Mouse (Mus musculus) neural tube, embryonic 13.5 days (tissue): ENCODE measurements around the gene Itga9. TPM values are rescaled to one million over a fixed set of nuclear protein-coding genes. Genes with fewer than 3 reads are reported as not detected.
A peak's percentile ranks its signal among the peaks of the same experiment; 100 is the strongest.

Source experiments
- ATAC-seq: fragments of 200-750 bp; cut with Nextera tagmentation; 2 replicates; pipeline ENCODE4 v1.8.0; 2017; ENCODE audit warnings: low read depth, mild to moderate bottlenecking, moderate TSS enrichment, moderate library complexity
- H3K27ac ChIP-seq: fragments of 300-500 bp; sonication (generic); replicated peaks from 2 replicates; pipeline ENCODE4 v1.5.1; 2015; ENCODE audit warnings: moderate library complexity, mild to moderate bottlenecking, inconsistent platforms
- H3K27me3 ChIP-seq: fragments of 300-500 bp; sonication (generic); 2 replicates; pipeline ENCODE4 v1.6.1; 2015; ENCODE audit warnings: mild to moderate bottlenecking, inconsistent platforms
- H3K36me3 ChIP-seq: fragments of 300-500 bp; sonication (generic); 2 replicates; pipeline ENCODE4 v1.6.1; 2015; ENCODE audit warnings: mild to moderate bottlenecking, inconsistent platforms
- H3K4me1 ChIP-seq: fragments of 300-500 bp; sonication (generic); replicated peaks from 2 replicates; pipeline ENCODE4 v1.6.1; 2015; ENCODE audit warnings: inconsistent platforms
- H3K4me2 ChIP-seq: fragments of 300-500 bp; sonication (generic); 2 replicates; pipeline ENCODE4 v1.6.1; 2015; ENCODE audit warnings: inconsistent platforms, mild to moderate bottlenecking, moderate library complexity
- H3K4me3 ChIP-seq: fragments of 300-500 bp; sonication (generic); 2 replicates; pipeline ENCODE4 v1.5.1; 2015; ENCODE audit warnings: mild to moderate bottlenecking, inconsistent platforms
- H3K9ac ChIP-seq: fragments of 300-500 bp; sonication (generic); 2 replicates; pipeline ENCODE4 v1.6.1; 2015; ENCODE audit warnings: moderate library complexity, mild to moderate bottlenecking, inconsistent platforms
- H3K9me3 ChIP-seq: fragments of 300-500 bp; sonication (generic); 2 replicates; pipeline ENCODE4 v1.6.1; 2016; ENCODE audit warnings: inconsistent platforms
- WGBS: fragments of 180-500 bp; shearing (Covaris S2); methylation state at CpG from one replicate; pipeline ENCODE4 v1.1.7; 2015; 5-methylcytosine and 5-hydroxymethylcytosine counted together
- polyA plus RNA-seq: library from polyadenylated mRNA; unstranded; fragments of >200 nt; fragmentation: Nextera tagmentation; extraction: Ambion mirVana; gene quantifications from 2 replicates; pipeline ENCODE4 v1.2.1, GENCODE M21; 2015

Gene Itga9
- polyA plus RNA-seq, 1 experiment from 2014 or later = 3.5 TPM

DNA sequence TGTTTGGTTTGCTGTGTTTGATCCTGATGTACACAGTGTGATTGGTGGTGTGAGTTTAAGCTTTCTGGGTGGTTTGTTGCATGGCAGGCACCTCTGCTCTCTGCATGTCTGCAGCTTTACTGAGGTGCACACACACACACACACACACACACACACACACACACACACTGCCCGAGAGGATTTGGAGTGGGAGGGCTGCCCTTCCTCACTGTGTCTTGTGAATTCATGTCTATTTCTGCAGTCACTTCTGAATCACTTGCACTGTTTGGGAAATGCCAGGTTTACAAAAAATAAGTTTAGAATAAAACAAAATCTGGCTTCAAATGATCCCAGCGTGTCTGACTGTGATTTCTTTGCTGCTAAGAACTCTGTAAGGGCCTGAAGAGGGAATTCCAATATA is 294.2 kb downstream of the Itga9 start:
- Histone ChIP-seq H3K4me2 (no peak overlapping the region), H3K4me3 (no peak overlapping the region), H3K27ac (no peak overlapping the region), H3K36me3 (peaks cover 7% of the 10 kb centered on the region), H3K9me3 (no peaks in the 10 kb centered on the region), H3K27me3 (peaks cover 17% of the 10 kb centered on the region), H3K4me1 (no peaks in the 10 kb centered on the region; the same call in 1 of the 2 replicates), H3K9ac (no peak overlapping the region)
- no peak for ATAC-seq
- WGBS = 81% methylated on average over 2 of the region's 2 CpGs

GRCm38 (mm10) chr9:118901917-118902316 is 295.4 kb downstream of the Itga9 start:
- Histone ChIP-seq H3K9me3 (no peaks in the 10 kb centered on the region), H3K4me1 (no peaks in the 10 kb centered on the region; the same call in 1 of the 2 replicates), H3K9ac (no peak overlapping the region), H3K4me3 (no peak overlapping the region), H3K27ac (no peak overlapping the region), H3K27me3 (peaks cover 17% of the 10 kb centered on the region), H3K4me2 (no peak overlapping the region), H3K36me3 (peaks cover 7% of the 10 kb centered on the region)
- WGBS = 15% methylated on average over 6 of the region's 6 CpGs
- peak; percentile 47; the same call in 1 of the 2 replicates for ATAC-seq

DNA sequence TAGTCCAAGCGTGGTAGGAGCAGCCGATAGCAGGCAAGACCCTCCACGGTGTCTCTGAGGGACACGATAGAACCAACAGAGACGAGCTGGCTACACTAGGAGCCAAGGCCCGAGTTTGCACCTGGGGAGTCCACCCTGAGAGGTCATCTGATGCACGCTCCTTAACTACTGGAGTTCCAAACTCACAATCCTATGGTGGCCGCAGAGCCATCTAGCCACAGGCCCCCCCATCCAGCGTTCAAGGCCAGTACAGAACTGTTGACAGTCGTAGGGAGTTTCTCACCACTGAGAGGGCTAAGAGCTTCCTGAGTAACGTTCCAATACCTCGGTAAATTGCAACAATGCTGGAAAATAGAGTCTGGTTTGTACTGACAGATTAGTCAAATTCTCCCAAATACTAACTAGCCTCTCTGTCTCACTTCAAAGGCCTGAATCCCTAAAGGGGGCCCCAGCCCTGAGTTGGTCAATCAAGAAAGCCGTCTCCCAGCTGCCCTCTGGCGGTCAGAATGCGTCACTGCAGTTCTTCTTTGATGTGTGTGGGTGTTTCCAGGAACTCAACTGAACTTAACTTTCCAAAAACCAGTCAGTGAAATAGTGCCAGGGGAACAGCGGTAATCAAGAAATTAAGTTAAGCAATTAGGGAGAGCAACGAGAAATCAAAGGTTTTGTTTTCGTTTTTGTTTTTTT is 301.6 kb downstream of the Itga9 start:
- Histone ChIP-seq H3K9ac (no peak overlapping the region), H3K4me3 (no peak overlapping the region), H3K27ac (no peak overlapping the region), H3K4me2 (no peak overlapping the region), H3K4me1 (0 out of 2 replicates have a peak, but pooled peaks cover 4% of the 10 kb centered on the region), H3K36me3 (no peaks in the 10 kb centered on the region), H3K27me3 (peaks cover 16% of the 10 kb centered on the region), H3K9me3 (no peaks in the 10 kb centered on the region)
- 53% methylated on average over 18 of the region's 18 CpGs for WGBS
- no peak for ATAC-seq

GRCm38 (mm10) chr9:118913048-118913447 is 306.6 kb downstream of the Itga9 start:
- no peak overlapping the region for H3K9ac ChIP-seq
- no peaks in the 10 kb centered on the region for H3K36me3 ChIP-seq
- H3K27ac ChIP-seq = no peak overlapping the region
- H3K4me3 ChIP-seq = no peak overlapping the region
- no peaks in the 10 kb centered on the region for H3K9me3 ChIP-seq
- 0 out of 2 replicates have a peak, but pooled peaks cover 4% of the 10 kb centered on the region for H3K27me3 ChIP-seq
- no peak for ATAC-seq
- WGBS = 92% methylated on average over 9 of the region's 9 CpGs
- H3K4me1 ChIP-seq = peaks cover 11% of the 10 kb centered on the region; the same call in 1 of the 2 replicates
- H3K4me2 ChIP-seq = no peak overlapping the region

GRCm38 (mm10) chr9:118913613-118914012 is 307.1 kb downstream of the Itga9 start:
- Histone ChIP-seq H3K4me1 (peaks cover 10% of the 10 kb centered on the region; the same call in 1 of the 2 replicates), H3K9ac (no peak overlapping the region), H3K4me3 (no peak overlapping the region), H3K27me3 (0 out of 2 replicates have a peak, but pooled peaks cover 4% of the 10 kb centered on the region), H3K4me2 (no peak overlapping the region), H3K36me3 (no peaks in the 10 kb centered on the region), H3K9me3 (no peaks in the 10 kb centered on the region), H3K27ac (no peak overlapping the region)
- 91% methylated on average over 3 of the region's 3 CpGs for WGBS
- ATAC-seq = no peak

DNA sequence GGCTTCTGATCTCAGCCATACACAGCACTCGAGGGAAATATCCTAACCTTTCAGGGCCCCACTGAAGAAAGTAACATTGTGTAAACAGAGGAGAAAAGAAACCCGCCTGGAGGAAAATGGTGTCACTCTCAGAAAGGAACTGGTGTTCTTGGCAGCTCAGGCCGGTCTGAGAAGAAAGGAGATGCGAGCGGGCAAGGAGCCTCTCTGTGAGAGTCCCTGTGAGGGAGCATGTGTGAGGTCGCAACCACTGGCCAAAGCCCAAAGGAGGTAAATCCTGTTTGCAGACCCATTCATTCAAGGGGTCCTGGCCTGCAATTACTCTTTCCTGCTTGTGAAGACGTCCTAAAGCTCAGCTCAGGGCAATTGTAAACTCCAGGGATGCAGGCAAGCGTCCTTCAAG is 308.1 kb downstream of the Itga9 start:
- Histone ChIP-seq H3K4me1 (peaks cover 13% of the 10 kb centered on the region), H3K4me2 (no peak overlapping the region)
- no peak for ATAC-seq

DNA sequence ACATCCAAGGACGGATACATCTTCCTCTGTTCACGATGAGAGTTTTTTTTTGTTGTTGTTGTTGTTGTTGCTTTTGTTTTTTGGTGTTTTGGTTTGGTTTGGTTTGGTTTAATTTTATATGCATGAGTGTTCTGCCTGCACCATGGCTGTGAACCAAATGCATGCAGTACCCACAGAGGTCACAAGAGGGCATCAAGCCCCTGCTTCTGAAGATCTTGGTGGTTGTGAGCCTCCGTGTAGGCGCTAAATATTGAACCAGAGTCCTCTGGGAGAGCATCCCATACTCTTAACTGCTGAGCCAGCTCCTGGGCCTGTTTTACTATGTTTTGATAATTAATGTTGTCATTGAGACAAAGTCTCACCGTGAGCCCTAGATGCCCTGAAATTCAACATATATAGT is 308.8 kb downstream of the Itga9 start:
- Histone ChIP-seq H3K4me3 (no peak overlapping the region), H3K4me1 (peaks cover 20% of the 10 kb centered on the region), H3K27me3 (0 out of 2 replicates have a peak, but pooled peaks cover 4% of the 10 kb centered on the region), H3K9me3 (no peaks in the 10 kb centered on the region), H3K4me2 (no peak overlapping the region), H3K36me3 (no peaks in the 10 kb centered on the region), H3K27ac (no peak overlapping the region), H3K9ac (no peak overlapping the region)
- no peak for ATAC-seq
- 52% methylated on average over 5 of the region's 5 CpGs for WGBS

More for the DNA sequence above, 308.1 kb downstream of the Itga9 start:
- no peak overlapping the region for H3K4me3 ChIP-seq
- peak overlapping the region; percentile 54; the same call in 1 of the 2 replicates for H3K27ac ChIP-seq
- H3K9me3 ChIP-seq = no peaks in the 10 kb centered on the region
- H3K9ac ChIP-seq = no peak overlapping the region
- H3K27me3 ChIP-seq = 0 out of 2 replicates have a peak, but pooled peaks cover 4% of the 10 kb centered on the region
- H3K36me3 ChIP-seq = no peaks in the 10 kb centered on the region
- 25% methylated on average over 8 of the region's 8 CpGs for WGBS

DNA sequence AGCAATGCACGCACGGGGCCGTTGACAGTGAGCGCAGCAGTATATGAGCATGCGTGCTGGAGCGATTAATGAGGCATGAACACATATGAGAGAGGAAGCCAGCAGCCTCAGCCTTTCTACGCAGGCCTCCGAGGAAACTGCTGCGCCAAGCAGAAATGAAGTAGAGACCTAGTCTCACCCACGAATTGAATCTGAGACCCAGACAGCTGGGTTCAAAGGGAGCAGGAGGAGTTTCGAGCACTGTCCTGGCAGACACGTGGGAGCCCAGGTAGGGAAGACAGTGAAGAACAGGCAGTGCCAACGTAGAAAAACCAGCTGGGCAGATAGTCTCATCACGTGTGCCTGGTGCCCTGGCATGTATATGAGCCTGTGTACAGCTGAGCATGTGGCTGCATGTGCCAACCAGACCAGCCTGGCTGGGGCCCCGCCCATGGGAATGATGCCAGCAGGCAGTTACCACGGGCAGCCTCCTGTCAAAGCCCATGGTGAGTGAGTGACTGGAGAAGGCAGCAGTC is 313.2 kb downstream of the Itga9 start:
- 56% methylated on average over 16 of the region's 16 CpGs for WGBS
- no peaks in the 10 kb centered on the region for H3K9me3 ChIP-seq
- H3K4me3 ChIP-seq = no peak overlapping the region
- H3K36me3 ChIP-seq = no peaks in the 10 kb centered on the region
- peaks cover 26% of the 10 kb centered on the region for H3K4me1 ChIP-seq
- H3K27ac ChIP-seq = peak overlapping the region; percentile 74
- 0 out of 2 replicates have a peak overlapping the region, but pooled peaks have one; percentile 15 for H3K4me2 ChIP-seq
- H3K9ac ChIP-seq = peak overlapping the region; percentile 35; the same call in 1 of the 2 replicates
- H3K27me3 ChIP-seq = 0 out of 2 replicates have a peak, but pooled peaks cover 4% of the 10 kb centered on the region
- ATAC-seq = peak; percentile 64

DNA sequence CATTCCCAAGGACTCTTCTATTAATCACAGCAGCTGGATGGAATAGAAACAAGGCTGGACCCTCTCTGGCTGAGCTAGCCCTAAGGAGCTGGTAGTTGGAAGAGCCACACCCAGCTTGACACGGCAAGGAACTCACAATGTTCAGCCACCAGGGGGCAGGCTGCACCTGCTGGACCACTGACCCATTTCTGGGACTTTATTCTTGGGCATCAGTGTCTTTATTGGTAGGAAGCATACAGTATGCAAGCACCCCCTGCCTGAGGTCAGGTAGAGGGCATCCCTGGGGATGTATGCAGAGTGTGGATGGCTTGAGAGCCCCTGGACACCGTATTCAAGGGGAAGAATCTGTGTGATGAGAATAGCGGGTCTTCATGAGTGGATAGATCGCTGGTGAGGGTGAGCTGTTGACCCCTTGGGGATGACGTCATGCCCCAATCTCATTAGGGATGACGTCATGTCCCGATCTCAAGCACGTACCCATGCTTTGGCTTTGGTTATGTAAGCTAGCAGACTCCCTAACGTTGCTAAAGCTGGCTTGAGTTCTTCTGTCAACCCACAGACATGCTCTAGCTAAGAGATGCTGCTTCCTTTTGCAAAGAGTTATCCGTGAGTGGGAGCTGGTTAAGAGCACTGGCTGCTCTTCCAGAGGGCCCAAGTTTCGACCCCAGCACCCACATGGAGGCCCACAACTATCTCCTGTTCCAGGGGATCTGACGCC is 314.5 kb downstream of the Itga9 start:
- Histone ChIP-seq H3K27ac (no peak overlapping the region), H3K4me1 (peaks cover 33% of the 10 kb centered on the region), H3K27me3 (0 out of 2 replicates have a peak, but pooled peaks cover 4% of the 10 kb centered on the region), H3K9me3 (no peaks in the 10 kb centered on the region), H3K9ac (no peak overlapping the region), H3K36me3 (no peaks in the 10 kb centered on the region), H3K4me3 (no peak overlapping the region), H3K4me2 (no peak overlapping the region)
- ATAC-seq = no peak
- WGBS = 54% methylated on average over 12 of the region's 12 CpGs

DNA sequence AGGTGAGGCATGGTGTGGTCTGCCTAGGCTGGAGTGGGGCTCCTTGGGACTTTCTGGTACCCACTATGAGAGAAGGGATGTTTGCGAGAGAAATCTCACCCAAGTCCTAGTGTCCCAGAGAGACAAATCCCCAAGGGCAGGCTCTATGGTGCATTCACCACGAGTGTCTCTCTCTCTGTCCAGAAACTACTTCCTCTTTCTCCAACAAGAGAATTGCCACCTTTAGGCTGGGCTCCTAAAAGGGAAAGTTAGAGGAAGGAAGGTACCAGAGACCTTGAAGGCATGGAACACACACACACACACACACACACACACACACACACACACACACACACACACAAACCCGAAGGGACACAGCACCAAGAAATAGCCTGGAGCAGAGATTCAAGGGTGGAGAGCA is 315.4 kb downstream of the Itga9 start:
- no peak for ATAC-seq
- H3K4me3 ChIP-seq = no peak overlapping the region
- peaks cover 34% of the 10 kb centered on the region for H3K4me1 ChIP-seq
- WGBS = 78% methylated on average over 3 of the region's 3 CpGs
- no peak overlapping the region for H3K27ac ChIP-seq
- H3K27me3 ChIP-seq = 0 out of 2 replicates have a peak, but pooled peaks cover 4% of the 10 kb centered on the region
- H3K4me2 ChIP-seq = no peak overlapping the region
- no peaks in the 10 kb centered on the region for H3K9me3 ChIP-seq
- H3K9ac ChIP-seq = no peak overlapping the region
- H3K36me3 ChIP-seq = no peaks in the 10 kb centered on the region

DNA sequence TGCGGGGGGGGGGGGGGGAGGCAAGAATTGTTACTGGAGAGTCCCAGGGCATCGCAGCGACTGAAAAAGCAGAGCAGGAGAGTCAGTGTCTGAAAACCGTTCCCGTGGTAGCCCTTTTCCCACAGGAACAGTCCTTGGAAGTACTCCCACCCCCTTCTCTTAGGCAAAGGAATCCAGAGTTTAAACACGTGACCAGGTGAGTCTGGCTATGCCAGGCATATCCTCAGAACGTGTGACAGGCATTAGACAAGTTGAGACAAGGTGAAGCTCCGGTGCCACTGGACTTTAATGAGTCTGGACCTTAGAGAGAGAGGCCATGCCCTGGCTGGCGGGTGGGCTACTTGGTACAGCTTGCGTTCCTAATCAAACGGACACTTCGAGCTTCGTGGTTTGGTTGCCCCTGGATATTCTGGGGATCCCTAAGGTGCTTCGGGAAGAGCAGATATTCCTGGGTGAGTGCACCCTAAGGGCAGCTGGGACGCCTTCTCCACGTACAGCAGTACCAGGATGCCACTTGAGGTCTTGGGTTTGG is 318.1 kb downstream of the Itga9 start:
- WGBS = 11% methylated on average over 15 of the region's 16 CpGs
- Histone ChIP-seq H3K4me3 (peak overlapping the region; percentile 79), H3K4me1 (peaks cover 49% of the 10 kb centered on the region), H3K9ac (peak overlapping the region; percentile 56), H3K4me2 (peak overlapping the region; percentile 99), H3K9me3 (no peaks in the 10 kb centered on the region), H3K27me3 (no peaks in the 10 kb centered on the region; the same call in 1 of the 2 replicates), H3K27ac (no peak overlapping the region), H3K36me3 (no peaks in the 10 kb centered on the region)
- ATAC-seq = no peak
